Mouse (Mus musculus): ENCODE measurements around the gene Shc1. TPM values are rescaled to one million over a fixed set of nuclear protein-coding genes. Genes with fewer than 3 reads are reported as not detected.

Gene Shc1
- total and polyA plus RNA-seq, 3 experiments, result 23.1 to 40.6 (median 32.3) TPM

- DNase-seq (ENCODE audit: extremely low read depth), result no peak
- Histone ChIP-seq H3K4me1 (ENCODE audit: control insufficient read depth in 1 of 2, insufficient read depth in 2 of 2) (peaks cover 0 to 14% of the 10 kb centered on the region in 2 experiments; a peak in 2 of 4 replicates), H3K9me3 (replicated peaks; ENCODE audit: low read length) (no peaks in the 10 kb centered on the region), H3K79me2 (replicated peaks; ENCODE audit: control insufficient read depth, extremely low read depth, insufficient read depth, poor library complexity, severe bottlenecking) (no peaks in the 10 kb centered on the region), H3K9ac (ENCODE audit: insufficient read depth, low read depth) (no peak overlapping the region), H3K27ac (ENCODE audit: insufficient read depth, low read depth) (no peak overlapping the region), H3K4me3 (replicated peaks in 1 of 3; ENCODE audit: low read depth in 2 of 3, low read length in 2 of 3, poor library complexity in 1 of 3) (no peak overlapping the region), H3K4me2 (ENCODE audit: insufficient read depth, low read depth, poor library complexity, severe bottlenecking) (no peak overlapping the region), H3K27me3 (replicated peaks) (no peaks in the 10 kb centered on the region), H3K36me3 (replicated peaks in 1 of 2; ENCODE audit: control insufficient read depth in 1 of 2, insufficient read depth in 1 of 2, low read length in 1 of 2) (peaks cover 0 to 15% of the 10 kb centered on the region in 2 experiments)
- dilution Hi-C loops (cut with MboI; ENCODE audit: extremely low pct_ligation_motif_present, extremely low pct_unique_long_range_greater_than_20kb, low sequenced_read_pairs) (no loop called here), in situ Hi-C loops (cut with MboI; ENCODE audit: low pct_ligation_motif_present, low pct_unique_long_range_greater_than_20kb, low sequenced_read_pairs) (no loop called here)
- no peak for TF ChIP-seq MAX (IDR thresholded peaks at IDR 0.05; ENCODE audit: low read length)
- no peak for TF ChIP-seq PAX5 (IDR thresholded peaks at IDR 0.05; ENCODE audit: low read length)
- TF ChIP-seq NELFE (IDR thresholded peaks at IDR 0.05; ENCODE audit: low read depth, low read length), result no peak
Observed at GRCm38 (mm10) chr3:89473838-89474237, 55.6 kb downstream of the Shc1 start.

- H3K9me3 ChIP-seq (replicated peaks; ENCODE audit: low read length), result no peaks in the 10 kb centered on the region
- H3K4me3 ChIP-seq (replicated peaks in 1 of 3; ENCODE audit: low read depth in 2 of 3, low read length in 2 of 3, poor library complexity in 1 of 3), result no peak overlapping the region
- H3K27me3 ChIP-seq (replicated peaks), result no peaks in the 10 kb centered on the region
- in situ Hi-C loops (cut with MboI; ENCODE audit: low pct_ligation_motif_present, low pct_unique_long_range_greater_than_20kb, low sequenced_read_pairs), result no loop called here
- no peak overlapping the region for H3K9ac ChIP-seq (ENCODE audit: insufficient read depth, low read depth)
- no peak overlapping the region for H3K4me2 ChIP-seq (ENCODE audit: insufficient read depth, low read depth, poor library complexity, severe bottlenecking)
- TF ChIP-seq BHLHE40 (IDR thresholded peaks at IDR 0.05; ENCODE audit: low read depth, low read length) (no peak), MYC (IDR thresholded peaks at IDR 0.05; ENCODE audit: low read depth, low read length) (no peak), USF2 (conservative IDR thresholded peaks at IDR 0.05; ENCODE audit: low read depth, low read length) (no peak), CHD2 (IDR thresholded peaks at IDR 0.05; ENCODE audit: low read length) (no peak), ZKSCAN1 (IDR thresholded peaks at IDR 0.05; ENCODE audit: borderline replicate concordance, low read depth, low read length) (no peak)
- peaks cover 8 to 9% of the 10 kb centered on the region in 2 experiments for H3K4me1 ChIP-seq (ENCODE audit: control insufficient read depth in 1 of 2, insufficient read depth in 2 of 2)
- no peaks in the 10 kb centered on the region for H3K36me3 ChIP-seq (replicated peaks in 1 of 2; ENCODE audit: control insufficient read depth in 1 of 2, insufficient read depth in 1 of 2, low read length in 1 of 2)
- DNase-seq (ENCODE audit: extremely low read depth), result no peak
- no peak overlapping the region for H3K27ac ChIP-seq (ENCODE audit: insufficient read depth, low read depth)
- dilution Hi-C loops (cut with MboI; ENCODE audit: extremely low pct_ligation_motif_present, extremely low pct_unique_long_range_greater_than_20kb, low sequenced_read_pairs), result no loop called here
- no peaks in the 10 kb centered on the region for H3K79me2 ChIP-seq (replicated peaks; ENCODE audit: control insufficient read depth, extremely low read depth, insufficient read depth, poor library complexity, severe bottlenecking)
Observed at GRCm38 (mm10) chr3:89479055-89479454, 60.8 kb downstream of the Shc1 start.

Other genes with a start within 250 kb of the Shc1 start
Only the 20 nearest of the 24 such genes appear.
- 205 and 222 TPM in 2 replicates for gene Mtx1, start 191.4 kb upstream of the Shc1 start, total RNA-seq (2012; rRNA removed)
- gene Mtx1, start 191.4 kb upstream of the Shc1 start, total RNA-seq (2014; rRNA removed), result 256 and 299 TPM in 2 replicates
- gene Mtx1, start 191.4 kb upstream of the Shc1 start, polyA plus RNA-seq (2012; ENCODE audit: insufficient read length, low read depth), result 159 and 162 TPM in 2 replicates
- gene Muc1, start 189.4 kb upstream of the Shc1 start, total RNA-seq (2012; rRNA removed), result 0.38 and 0.50 TPM in 2 replicates
- 0.09 and 0.28 TPM in 2 replicates for gene Muc1, start 189.4 kb upstream of the Shc1 start, total RNA-seq (2014; rRNA removed)
- gene Muc1, start 189.4 kb upstream of the Shc1 start, polyA plus RNA-seq (2012; ENCODE audit: insufficient read length, low read depth), result 0.60 and 0.71 TPM in 2 replicates
- 141 and 143 TPM in 2 replicates for gene Krtcap2, start 172.5 kb upstream of the Shc1 start, total RNA-seq (2012; rRNA removed)
- gene Krtcap2, start 172.5 kb upstream of the Shc1 start, total RNA-seq (2014; rRNA removed), result 127 and 180 TPM in 2 replicates
- 198 and 230 TPM in 2 replicates for gene Krtcap2, start 172.5 kb upstream of the Shc1 start, polyA plus RNA-seq (2012; ENCODE audit: insufficient read length, low read depth)
- 1.9 and 2.0 TPM in 2 replicates for gene Trim46, start 172.1 kb upstream of the Shc1 start, total RNA-seq (2012; rRNA removed)
- 0.36 TPM in 2 replicates for gene Trim46, start 172.1 kb upstream of the Shc1 start, total RNA-seq (2014; rRNA removed)
- gene Trim46, start 172.1 kb upstream of the Shc1 start, polyA plus RNA-seq (2012; ENCODE audit: insufficient read length, low read depth), result 1.4 and 1.9 TPM in 2 replicates
- 189 and 228 TPM in 2 replicates for gene Dpm3, start 159.1 kb upstream of the Shc1 start, total RNA-seq (2012; rRNA removed)
- gene Dpm3, start 159.1 kb upstream of the Shc1 start, total RNA-seq (2014; rRNA removed), result 45.8 and 52.7 TPM in 2 replicates
- 70.4 and 74.8 TPM in 2 replicates for gene Dpm3, start 159.1 kb upstream of the Shc1 start, polyA plus RNA-seq (2012; ENCODE audit: insufficient read length, low read depth)
- 47.8 and 50.9 TPM in 2 replicates for gene Slc50a1, start 147.9 kb upstream of the Shc1 start, total RNA-seq (2012; rRNA removed)
- 40.6 and 41.8 TPM in 2 replicates for gene Slc50a1, start 147.9 kb upstream of the Shc1 start, total RNA-seq (2014; rRNA removed)
- 44.7 and 56.0 TPM in 2 replicates for gene Slc50a1, start 147.9 kb upstream of the Shc1 start, polyA plus RNA-seq (2012; ENCODE audit: insufficient read length, low read depth)
- 0.59 and 0.93 TPM in 2 replicates for gene Efna1, start 137.3 kb upstream of the Shc1 start, total RNA-seq (2012; rRNA removed)
- 0.62 and 0.70 TPM in 2 replicates for gene Efna1, start 137.3 kb upstream of the Shc1 start, total RNA-seq (2014; rRNA removed)
- gene Efna1, start 137.3 kb upstream of the Shc1 start, polyA plus RNA-seq (2012; ENCODE audit: insufficient read length, low read depth), result 0.71 and 0.80 TPM in 2 replicates
- 0.13 TPM in 1 of 2 replicates, not detected in the other for gene Efna3, start 95.5 kb upstream of the Shc1 start, total RNA-seq (2012; rRNA removed)
- 0.09 TPM in 1 of 2 replicates, not detected in the other for gene Efna3, start 95.5 kb upstream of the Shc1 start, total RNA-seq (2014; rRNA removed)
- gene Efna3, start 95.5 kb upstream of the Shc1 start, polyA plus RNA-seq (2012; ENCODE audit: insufficient read length, low read depth), result 0.19 TPM in 1 of 2 replicates, not detected in the other
- 2.6 and 3.1 TPM in 2 replicates for gene Efna4, start 80.4 kb upstream of the Shc1 start, total RNA-seq (2012; rRNA removed)
- 0.76 and 1.1 TPM in 2 replicates for gene Efna4, start 80.4 kb upstream of the Shc1 start, total RNA-seq (2014; rRNA removed)
- gene Efna4, start 80.4 kb upstream of the Shc1 start, polyA plus RNA-seq (2012; ENCODE audit: insufficient read length, low read depth), result 1.00 and 1.1 TPM in 2 replicates
- gene Adam15, start 68.4 kb upstream of the Shc1 start, total RNA-seq (2012; rRNA removed), result 31.3 and 39.1 TPM in 2 replicates
- gene Adam15, start 68.4 kb upstream of the Shc1 start, total RNA-seq (2014; rRNA removed), result 5.8 and 5.9 TPM in 2 replicates
- gene Adam15, start 68.4 kb upstream of the Shc1 start, polyA plus RNA-seq (2012; ENCODE audit: insufficient read length, low read depth), result 26.2 and 26.5 TPM in 2 replicates
- gene Dcst2, start 56.5 kb upstream of the Shc1 start, total RNA-seq (2012; rRNA removed), result not detected in 2 replicates
- gene Dcst2, start 56.5 kb upstream of the Shc1 start, total RNA-seq (2014; rRNA removed), result not detected in 2 replicates
- gene Dcst2, start 56.5 kb upstream of the Shc1 start, polyA plus RNA-seq (2012; ENCODE audit: insufficient read length, low read depth), result 0.10 and 0.14 TPM in 2 replicates
- gene Dcst1, start 53.2 kb upstream of the Shc1 start, total RNA-seq (2012; rRNA removed), result 0.04 and 0.21 TPM in 2 replicates
- not detected in 2 replicates for gene Dcst1, start 53.2 kb upstream of the Shc1 start, total RNA-seq (2014; rRNA removed)
- gene Dcst1, start 53.2 kb upstream of the Shc1 start, polyA plus RNA-seq (2012; ENCODE audit: insufficient read length, low read depth), result 0.10 and 0.53 TPM in 2 replicates
- 31.6 and 34.2 TPM in 2 replicates for gene Zbtb7b, start 23.7 kb upstream of the Shc1 start, total RNA-seq (2012; rRNA removed)
- gene Zbtb7b, start 23.7 kb upstream of the Shc1 start, total RNA-seq (2014; rRNA removed), result 11.9 and 12.7 TPM in 2 replicates
- 27.6 and 32.4 TPM in 2 replicates for gene Zbtb7b, start 23.7 kb upstream of the Shc1 start, polyA plus RNA-seq (2012; ENCODE audit: insufficient read length, low read depth)
- gene Lenep, start 15.7 kb upstream of the Shc1 start, total RNA-seq (2012; rRNA removed), result not detected in 2 replicates
- not detected in 2 replicates for gene Lenep, start 15.7 kb upstream of the Shc1 start, total RNA-seq (2014; rRNA removed)
- not detected in 2 replicates for gene Lenep, start 15.7 kb upstream of the Shc1 start, polyA plus RNA-seq (2012; ENCODE audit: insufficient read length, low read depth)
- gene Flad1, start 6.6 kb upstream of the Shc1 start, total RNA-seq (2012; rRNA removed), result 26.9 and 29.0 TPM in 2 replicates
- gene Flad1, start 6.6 kb upstream of the Shc1 start, total RNA-seq (2014; rRNA removed), result 28.7 and 31.1 TPM in 2 replicates
- gene Flad1, start 6.6 kb upstream of the Shc1 start, polyA plus RNA-seq (2012; ENCODE audit: insufficient read length, low read depth), result 25.9 and 26.0 TPM in 2 replicates
- 173 and 195 TPM in 2 replicates for gene Cks1b, start 60 bp upstream of the Shc1 start, total RNA-seq (2012; rRNA removed)
- gene Cks1b, start 60 bp upstream of the Shc1 start, total RNA-seq (2014; rRNA removed), result 224 and 268 TPM in 2 replicates
- gene Cks1b, start 60 bp upstream of the Shc1 start, polyA plus RNA-seq (2012; ENCODE audit: insufficient read length, low read depth), result 200 and 270 TPM in 2 replicates
- 40.2 and 40.8 TPM in 2 replicates for gene Pygo2, start 11.8 kb downstream of the Shc1 start, total RNA-seq (2012; rRNA removed)
- gene Pygo2, start 11.8 kb downstream of the Shc1 start, total RNA-seq (2014; rRNA removed), result 21.5 and 21.9 TPM in 2 replicates
- 29.7 and 31.7 TPM in 2 replicates for gene Pygo2, start 11.8 kb downstream of the Shc1 start, polyA plus RNA-seq (2012; ENCODE audit: insufficient read length, low read depth)
- gene Pbxip1, start 18.3 kb downstream of the Shc1 start, total RNA-seq (2012; rRNA removed), result 16.3 and 18.4 TPM in 2 replicates
- 14.1 and 14.6 TPM in 2 replicates for gene Pbxip1, start 18.3 kb downstream of the Shc1 start, total RNA-seq (2014; rRNA removed)
- 17.3 and 17.6 TPM in 2 replicates for gene Pbxip1, start 18.3 kb downstream of the Shc1 start, polyA plus RNA-seq (2012; ENCODE audit: insufficient read length, low read depth)
- 42.1 and 50.5 TPM in 2 replicates for gene Pmvk, start 36.1 kb downstream of the Shc1 start, total RNA-seq (2012; rRNA removed)
- gene Pmvk, start 36.1 kb downstream of the Shc1 start, total RNA-seq (2014; rRNA removed), result 64.0 and 69.3 TPM in 2 replicates
- gene Pmvk, start 36.1 kb downstream of the Shc1 start, polyA plus RNA-seq (2012; ENCODE audit: insufficient read length, low read depth), result 42.0 and 47.1 TPM in 2 replicates
- gene Kcnn3, start 101.7 kb downstream of the Shc1 start, total RNA-seq (2012; rRNA removed), result not detected in 2 replicates
- gene Kcnn3, start 101.7 kb downstream of the Shc1 start, total RNA-seq (2014; rRNA removed), result not detected in 2 replicates
- gene Kcnn3, start 101.7 kb downstream of the Shc1 start, polyA plus RNA-seq (2012; ENCODE audit: insufficient read length, low read depth), result 0.06 TPM in 1 of 2 replicates, not detected in the other